Mouse (Mus musculus) ES-E14 (cell line): ENCODE measurements around the gene Pramef20. TPM values are rescaled to one million over a fixed set of nuclear protein-coding genes. Genes with fewer than 3 reads are reported as not detected.

ENCODE experiments used
- total RNA-seq: library from RNA; depleted of rRNA; stranded (reverse); fragments of 300-350 nt; gene quantifications from 2 replicates; pipeline ENCODE4 v1.2.3, GENCODE M21; 2012; rRNA removed

The Pramef20 gene
- total RNA-seq, 1 experiment = not detected

Other genes with a start within 250 kb of the Pramef20 start
- gene Oog3, start 215.3 kb downstream of the Pramef20 start, total RNA-seq = not detected in 2 replicates
- gene Oog2, start 187.2 kb downstream of the Pramef20 start, total RNA-seq = not detected in 2 replicates
- gene C87977, start 164.6 kb downstream of the Pramef20 start, total RNA-seq = not detected in 2 replicates
- 0.13 TPM in 1 of 2 replicates, not detected in the other for gene Pramel5, start 97.4 kb downstream of the Pramef20 start, total RNA-seq
- 1.4 and 7.5 TPM in 2 replicates for gene Gm13128, start 47.7 kb downstream of the Pramef20 start, total RNA-seq
- gene Gm13119, start 20.0 kb downstream of the Pramef20 start, total RNA-seq = 3.7 and 4.3 TPM in 2 replicates
- gene Pramef12, start 30.5 kb upstream of the Pramef20 start, total RNA-seq = 14.5 and 20.3 TPM in 2 replicates
- not detected in 2 replicates for gene 1700012P22Rik, start 60.8 kb upstream of the Pramef20 start, total RNA-seq
- gene Gm9944, start 75.4 kb upstream of the Pramef20 start, total RNA-seq = not detected in 2 replicates
- not detected in 2 replicates for gene Aadacl3, start 85.8 kb upstream of the Pramef20 start, total RNA-seq
- not detected in 2 replicates for gene 9430007A20Rik, start 141.9 kb upstream of the Pramef20 start, total RNA-seq
- 0.22 and 0.37 TPM in 2 replicates for gene Gm13124, start 187.2 kb upstream of the Pramef20 start, total RNA-seq
- not detected in 2 replicates for gene Aadacl4, start 235.8 kb upstream of the Pramef20 start, total RNA-seq